Mouse (Mus musculus) lung, postnatal 36 days (tissue): ENCODE results near the gene Srf.
"Not testable (repeated sequence)": the region's sequence is repeated elsewhere in the genome, so short reads cannot be mapped to it uniquely, and the experiment has no call there.

Source experiments
- DNase-seq: peaks from one replicate; pipeline ENCODE4 v3.0.0; 2022; ENCODE audit warnings: mixed read lengths

Srf gene

DNA sequence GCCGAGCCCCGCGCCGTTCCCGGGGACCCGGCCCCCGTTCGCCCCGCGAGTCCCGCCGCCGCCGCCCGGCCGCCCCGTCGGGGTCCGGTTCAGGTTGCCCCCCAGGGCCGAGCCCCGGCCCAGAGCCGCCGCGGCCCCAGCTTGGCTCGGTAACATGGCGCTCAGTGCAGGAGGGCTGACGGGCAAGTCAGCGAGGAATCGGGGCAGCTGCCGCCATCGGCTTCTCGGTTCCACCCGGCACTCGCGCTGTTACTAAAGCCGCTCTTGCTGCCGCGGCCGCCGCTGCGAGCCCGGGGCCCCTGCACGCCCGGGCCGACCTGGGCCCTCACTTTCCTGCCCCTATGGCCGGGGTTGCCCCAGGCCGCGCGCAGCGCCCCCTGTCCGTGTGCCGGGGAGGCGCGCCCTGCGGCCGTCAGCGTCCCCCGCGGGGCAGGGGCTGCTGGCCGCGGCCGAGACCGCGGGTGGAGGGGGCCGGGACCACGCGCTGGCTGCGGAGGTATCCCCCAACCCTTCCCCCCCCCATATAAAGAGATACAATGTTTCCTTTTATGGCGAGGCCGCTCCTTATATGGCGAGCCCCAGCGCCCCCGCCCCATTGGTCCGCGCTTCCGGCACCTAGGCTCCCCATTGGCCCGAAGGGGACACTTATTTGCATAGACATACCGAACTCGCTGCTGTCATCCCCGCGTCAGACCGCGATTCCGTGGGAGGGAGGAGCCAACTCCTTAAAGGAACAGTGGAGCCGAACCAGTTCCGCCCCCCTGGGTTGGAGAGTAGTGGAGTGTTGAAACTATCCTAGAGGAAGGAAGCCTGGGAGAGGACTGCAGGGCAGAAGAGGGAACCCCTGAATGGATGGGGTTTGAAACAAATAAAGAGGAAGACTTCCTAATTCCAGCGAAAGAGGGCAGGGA lies at the start of gene Srf:
Gene Srf (minus strand): TSS at position 503 of the 911 bp plus-strand sequence.
- peak; percentile 99 for DNase-seq

DNA sequence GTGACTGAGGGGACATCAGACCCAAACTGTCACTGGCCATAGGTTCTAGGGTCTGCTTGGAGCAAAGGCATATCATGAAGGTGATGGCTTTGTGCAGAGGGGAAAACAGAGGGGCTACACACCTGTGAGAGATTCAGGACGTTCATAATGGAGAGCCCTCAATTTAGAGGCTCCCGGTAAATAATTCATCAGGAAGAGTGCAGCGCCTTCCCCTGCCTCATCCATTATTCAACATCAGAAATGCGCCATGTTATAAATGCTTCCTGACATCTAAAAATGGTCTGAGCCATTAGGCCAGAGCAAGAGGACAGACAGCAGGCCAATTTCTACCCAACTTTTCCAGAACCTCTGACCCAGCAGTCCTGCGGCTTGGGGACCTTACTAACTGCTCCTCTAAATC lies 49.2 kb upstream of the Srf start:
- DNase-seq = no peak

DNA sequence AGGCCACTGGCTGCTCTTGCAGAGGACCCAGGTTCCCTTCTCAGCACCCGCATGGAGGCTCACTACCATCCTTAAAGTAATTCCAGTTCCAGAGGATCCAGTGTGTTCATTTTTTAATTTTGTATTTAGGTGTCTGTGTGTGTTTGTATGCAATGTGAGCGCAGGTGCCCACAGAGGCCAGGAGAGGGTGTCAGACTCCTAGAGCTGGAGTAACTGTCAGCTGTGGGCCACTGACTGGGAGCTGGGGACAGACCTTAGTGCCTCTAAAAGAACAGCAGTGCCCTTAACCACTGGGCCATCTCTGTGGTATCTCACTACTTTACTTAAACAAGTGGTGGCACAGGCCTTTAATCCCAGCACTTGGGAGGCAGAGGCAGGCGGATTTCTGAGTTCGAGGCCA lies 47.3 kb upstream of the Srf start:
- DNase-seq = no peak

DNA sequence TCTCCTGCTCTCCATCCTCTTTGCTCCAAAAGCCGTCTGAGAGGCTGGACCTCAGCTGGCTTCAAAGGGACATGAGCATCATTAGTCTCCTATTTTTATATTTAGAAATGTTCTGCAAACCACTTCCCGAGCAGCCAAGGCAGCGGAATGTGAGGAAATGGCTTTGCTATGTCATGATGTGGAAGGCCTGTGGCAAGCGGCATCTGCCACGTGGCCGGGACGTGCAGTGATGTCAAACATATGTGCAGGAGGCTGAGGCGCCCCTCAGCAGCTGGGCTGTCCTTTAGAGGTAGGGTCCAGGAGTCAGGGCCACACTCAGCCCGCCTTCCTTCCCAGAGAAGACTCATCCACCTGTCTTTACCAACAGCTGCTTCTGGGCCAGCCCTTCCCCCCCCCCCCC lies 46.2 kb upstream of the Srf start:
- DNase-seq = peak; percentile 54

DNA sequence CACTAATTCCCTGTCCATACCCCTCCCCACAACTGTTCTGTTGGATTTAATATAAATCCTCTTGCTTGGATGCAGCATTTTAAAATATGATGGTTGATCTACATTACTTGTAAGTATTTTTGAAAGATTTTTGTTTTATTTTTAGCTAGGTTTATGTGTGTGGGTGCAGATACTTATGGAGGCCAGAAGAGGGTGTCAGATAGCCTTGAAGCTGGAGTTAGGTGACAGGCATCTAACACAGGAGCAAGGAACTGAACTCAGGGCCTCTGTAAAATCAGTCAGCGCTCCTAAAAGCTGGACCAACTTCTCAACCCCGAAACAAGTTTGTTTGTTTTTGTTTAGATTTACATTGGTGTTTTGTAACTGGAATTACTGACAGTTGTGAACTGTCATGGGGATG lies 44.6 kb upstream of the Srf start:
- DNase-seq = no peak

DNA sequence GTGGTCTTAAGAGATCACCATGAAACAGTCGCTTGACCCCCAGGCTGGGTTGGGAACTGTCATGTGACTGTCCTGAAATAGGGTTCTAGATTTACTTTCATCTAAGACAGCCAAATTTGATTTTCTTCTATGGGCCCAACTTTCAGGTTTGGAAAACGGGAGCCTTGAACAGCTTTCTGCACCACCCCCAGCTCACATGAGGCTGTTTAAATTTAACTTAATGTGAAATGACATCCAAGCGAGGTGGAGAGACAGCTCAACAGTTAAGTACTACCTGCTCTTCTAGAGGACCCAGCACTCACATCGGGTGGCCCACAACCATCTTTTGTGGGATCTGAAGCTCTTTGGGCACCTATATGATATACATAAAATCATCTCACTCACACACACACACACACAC lies 43.0 kb upstream of the Srf start:
- no peak for DNase-seq

DNA sequence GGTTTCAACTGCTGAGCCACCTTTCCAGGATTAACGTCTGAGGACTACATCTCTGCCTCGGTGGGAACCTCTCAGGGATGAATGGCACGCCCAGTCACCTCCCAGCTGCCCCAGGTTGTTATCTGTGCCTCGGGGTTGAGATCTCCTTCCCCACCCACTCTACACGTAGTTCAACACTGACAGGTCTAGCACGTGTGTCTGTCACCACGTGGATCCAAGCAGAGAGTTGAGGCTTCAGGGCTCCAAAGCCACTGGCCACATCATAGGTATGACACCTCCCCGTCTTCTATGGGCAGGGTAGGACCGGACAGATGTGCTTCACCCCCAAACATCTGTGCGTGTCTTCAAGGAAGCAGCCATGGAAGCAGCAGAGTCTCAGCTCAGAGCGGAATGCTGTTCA lies 42.0 kb upstream of the Srf start:
- DNase-seq = no peak

DNA sequence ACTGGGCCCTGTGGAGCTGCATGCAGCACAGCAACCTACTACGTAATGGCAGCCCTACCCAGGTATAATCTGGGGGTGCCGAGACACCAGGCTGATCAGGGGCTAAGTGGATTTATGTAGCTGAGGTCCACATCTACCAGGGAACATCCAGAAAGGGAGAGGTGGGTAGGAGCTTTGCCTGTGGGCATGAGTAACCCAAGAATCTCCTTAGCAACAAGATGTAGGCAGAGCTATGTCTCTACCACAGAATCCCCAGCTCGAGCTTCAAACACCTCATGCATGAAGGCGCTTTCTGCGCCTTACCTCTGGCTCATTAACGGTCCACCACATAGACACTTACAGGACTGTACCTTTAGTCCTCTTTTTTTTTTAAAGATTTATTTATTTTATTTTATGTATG lies 39.4 kb upstream of the Srf start:
- DNase-seq = no peak

DNA sequence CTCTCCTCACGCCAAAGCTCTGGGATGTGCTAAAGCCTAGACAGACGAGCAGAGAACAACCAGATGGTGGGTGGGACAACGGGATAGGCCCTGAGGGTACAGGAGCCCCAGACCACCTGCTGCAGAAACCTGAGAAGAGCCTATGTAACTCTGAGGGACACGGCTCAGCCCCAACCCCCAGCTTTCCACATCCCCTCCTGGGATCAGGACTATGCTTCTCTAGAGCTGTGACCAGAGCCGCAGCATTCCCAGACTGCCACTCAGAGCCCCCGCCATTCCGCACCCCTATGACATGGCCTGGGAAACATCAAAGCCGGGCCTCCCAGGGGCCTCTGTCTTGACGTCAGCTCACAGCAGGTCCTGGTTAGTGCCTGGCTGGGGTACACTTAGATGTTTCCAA lies 38.6 kb upstream of the Srf start:
- no peak for DNase-seq

DNA sequence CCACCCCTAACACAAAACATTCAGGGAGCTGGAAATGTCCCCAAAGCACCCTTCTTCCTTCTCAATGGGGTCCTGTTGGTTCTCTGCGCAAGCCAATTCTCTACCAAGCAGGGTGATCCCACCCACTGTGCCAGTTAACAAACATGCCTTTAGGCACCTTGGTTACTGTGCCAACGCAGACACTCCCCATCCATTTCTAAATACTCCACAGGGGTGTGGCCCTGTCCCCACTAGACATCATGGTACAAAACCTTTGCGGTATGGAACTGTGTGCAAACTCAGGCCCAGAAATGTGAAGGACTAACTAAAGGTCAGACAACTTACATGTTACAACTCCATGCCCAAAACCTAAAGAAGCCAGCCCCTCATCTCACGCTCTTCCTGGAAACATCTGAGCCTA lies 37.1 kb upstream of the Srf start:
- DNase-seq = peak; percentile 62

DNA sequence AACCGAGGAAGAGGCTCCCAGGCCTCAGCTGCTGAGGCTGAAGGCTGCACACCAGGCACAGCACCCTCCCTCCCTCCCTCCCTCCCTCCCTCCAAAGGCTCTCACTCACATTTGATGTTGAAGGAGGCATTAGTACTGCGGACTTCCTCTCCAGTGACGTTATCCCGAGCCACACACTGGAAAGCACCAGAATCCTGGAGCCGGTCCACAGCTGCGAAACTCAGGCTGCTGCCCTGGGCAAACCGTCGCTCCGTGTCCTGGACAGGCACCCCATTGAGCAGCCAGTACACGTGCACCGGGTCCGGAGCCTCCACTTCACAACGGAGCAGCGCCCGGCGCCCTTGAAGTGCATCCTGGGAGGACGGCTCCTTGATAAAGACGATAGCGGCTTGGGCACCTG lies 35.4 kb upstream of the Srf start:
- DNase-seq = peak; percentile 47

DNA sequence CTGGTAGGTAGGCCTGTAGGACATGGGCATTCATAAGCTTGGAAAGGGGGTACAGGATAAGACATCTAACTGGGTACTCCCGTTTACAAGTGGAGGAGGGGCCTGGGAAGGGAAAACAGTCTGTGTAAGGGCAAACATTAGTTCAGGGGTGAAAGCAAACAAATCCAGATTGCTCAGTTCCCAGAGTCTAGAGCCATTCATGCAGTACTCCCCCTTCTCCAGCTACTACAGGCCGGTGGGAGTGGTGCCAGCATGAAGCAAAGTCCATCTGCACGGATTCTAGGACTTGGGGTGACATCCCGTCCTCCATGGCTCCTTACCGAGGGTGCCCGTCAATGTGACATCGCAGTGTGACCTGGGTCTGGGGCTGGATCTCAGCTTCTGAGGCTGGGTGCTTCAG lies 34.5 kb upstream of the Srf start:
- DNase-seq = no peak

DNA sequence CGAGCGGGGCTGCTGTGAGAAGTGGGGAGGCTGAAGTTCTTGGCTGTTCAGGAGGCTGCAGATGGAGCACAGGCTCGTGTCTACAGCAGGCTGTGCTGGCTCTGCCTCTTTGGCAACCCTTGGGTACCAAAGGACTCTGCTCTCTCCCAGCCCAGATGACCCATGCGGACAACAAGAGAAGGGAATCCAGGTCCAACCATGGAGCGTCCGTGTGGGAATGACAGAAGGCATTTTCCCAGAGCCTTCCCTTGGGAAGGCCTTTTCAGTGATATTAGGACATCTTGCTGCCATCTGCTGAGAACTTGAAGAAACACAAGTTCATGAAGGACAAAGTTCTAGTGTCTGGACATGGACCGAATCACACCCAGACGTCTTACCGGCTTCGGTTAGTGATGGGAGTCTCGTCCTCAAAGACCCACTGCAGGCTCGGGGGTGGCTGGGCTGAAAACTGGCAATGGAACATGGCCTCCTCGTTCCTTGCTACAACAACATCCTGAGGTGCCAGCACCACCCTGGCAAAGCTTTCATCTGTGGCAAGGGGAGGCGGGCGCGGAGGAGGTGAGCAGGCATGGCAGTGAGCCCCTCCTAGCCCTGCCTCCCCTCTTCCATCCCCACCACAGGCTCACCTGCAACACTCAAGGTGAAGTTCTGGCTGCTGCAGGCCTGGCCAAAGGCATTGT lies 33.8 kb upstream of the Srf start:
- DNase-seq = no peak

DNA sequence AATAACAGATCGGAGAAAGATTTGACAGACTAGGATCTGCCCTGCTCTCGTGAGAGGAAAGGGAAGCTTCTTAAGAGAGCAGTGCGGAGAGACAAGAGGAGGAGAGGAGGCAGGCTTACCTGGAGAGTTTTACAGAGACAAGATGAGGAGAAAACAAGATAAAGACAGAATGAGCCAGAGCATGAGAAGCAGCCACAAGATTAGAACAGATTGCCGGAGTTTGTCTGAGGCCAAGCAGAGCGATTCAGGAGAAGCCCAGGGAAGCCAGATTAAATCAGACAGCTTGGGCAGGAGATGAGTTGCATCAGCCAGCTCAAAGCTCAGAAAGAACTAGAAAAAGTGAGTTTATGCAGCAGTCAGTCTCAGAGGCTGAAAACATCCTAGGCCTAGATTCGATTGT lies 32.9 kb upstream of the Srf start:
- no peak for DNase-seq

DNA sequence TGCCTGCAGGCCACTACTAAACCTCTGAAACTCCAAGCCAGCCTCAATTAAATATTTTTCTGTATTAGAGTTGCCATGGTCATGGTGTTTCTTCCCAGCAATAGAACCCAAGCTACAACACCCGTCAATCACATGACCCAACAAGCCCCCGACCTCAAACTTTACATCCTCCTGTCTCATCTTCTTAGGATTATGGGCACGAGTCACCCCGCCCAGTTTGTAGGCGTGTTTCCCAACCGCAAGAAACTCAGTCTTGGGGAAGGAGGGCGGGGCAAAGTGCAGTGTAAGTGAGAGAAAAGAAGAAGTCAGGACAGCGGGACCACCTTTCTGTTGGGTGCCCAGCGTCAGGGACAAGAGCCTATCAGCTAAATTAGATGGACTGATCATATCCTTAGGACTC lies 32.2 kb upstream of the Srf start:
- DNase-seq = no peak

DNA sequence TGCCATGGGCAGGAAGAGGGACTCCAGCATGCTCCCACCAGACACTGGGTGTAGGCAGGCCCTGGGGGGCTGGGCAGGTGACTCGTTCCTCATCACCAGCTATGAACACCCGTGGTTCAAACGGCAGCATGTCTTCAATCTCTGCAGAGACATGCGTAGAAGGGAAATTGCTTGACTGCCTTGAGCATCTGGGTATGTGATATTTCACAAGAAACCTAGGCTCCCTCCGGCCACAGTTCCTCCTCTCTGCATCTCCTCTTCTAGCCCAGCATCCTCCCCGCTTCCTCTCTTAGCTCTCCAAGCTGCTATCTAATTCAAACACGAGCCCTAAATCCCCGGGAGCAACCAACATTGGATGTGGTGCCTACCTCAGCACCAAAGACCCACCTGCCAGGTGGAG lies 30.4 kb upstream of the Srf start:
- DNase-seq = no peak

DNA sequence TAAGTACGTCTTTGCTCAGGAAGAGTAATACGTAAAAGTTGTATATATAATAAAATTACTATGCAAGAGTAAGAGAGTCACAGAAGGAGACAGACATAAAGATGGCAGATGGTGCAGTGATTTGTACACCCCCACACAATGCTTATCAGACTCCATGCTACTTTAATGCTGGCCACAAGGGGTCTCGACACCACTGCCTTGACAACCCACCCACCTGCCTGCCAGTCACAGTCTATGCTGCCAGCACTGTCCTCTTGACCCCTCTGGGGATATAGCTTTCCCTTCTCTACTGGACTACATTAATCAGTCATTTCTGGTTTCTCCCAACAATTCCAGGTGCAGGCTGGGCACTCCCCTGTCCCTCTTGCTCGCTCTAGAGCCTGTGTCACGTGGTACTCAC lies 22.7 kb upstream of the Srf start:
- DNase-seq = no peak

DNA sequence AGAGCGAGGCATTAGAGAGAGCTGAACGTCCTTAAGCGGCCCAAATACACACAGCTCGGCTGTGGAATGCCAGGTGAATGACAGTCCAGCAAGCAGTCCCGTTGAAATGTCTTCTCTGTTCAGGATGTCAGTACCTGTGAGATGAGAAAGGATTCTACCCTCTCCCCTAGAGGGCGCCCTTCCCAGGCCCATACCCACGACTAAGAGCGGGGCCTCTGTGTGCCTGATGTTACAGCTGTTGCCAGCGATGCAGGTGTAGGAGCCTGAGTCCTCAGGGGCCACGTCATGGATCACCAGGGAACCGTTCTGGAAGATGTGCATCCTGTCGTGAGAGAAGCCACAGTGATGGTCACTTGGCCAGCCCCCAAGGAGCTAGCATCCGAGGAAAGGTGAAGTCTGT lies 20.1 kb upstream of the Srf start:
- DNase-seq = peak; percentile 57

DNA sequence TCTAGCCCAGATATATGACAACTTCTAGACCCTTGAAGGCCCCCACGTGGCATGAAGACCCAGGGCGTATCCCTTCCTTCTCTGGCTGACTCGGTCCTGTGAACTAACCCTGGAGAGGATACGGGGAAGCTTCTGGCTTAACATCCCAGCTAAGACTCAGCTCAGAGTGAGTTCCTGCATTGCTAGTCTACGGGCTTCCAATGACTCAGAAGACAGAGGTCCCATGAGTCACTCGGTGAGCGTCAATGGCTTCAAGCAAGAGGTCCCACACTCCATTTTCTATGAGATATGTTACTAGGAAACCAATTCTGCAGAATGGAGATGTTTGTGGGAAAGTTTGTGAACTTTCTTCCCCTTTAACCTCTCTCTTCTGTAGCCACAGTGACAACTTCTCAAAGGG lies 18.6 kb upstream of the Srf start:
- no peak for DNase-seq

DNA sequence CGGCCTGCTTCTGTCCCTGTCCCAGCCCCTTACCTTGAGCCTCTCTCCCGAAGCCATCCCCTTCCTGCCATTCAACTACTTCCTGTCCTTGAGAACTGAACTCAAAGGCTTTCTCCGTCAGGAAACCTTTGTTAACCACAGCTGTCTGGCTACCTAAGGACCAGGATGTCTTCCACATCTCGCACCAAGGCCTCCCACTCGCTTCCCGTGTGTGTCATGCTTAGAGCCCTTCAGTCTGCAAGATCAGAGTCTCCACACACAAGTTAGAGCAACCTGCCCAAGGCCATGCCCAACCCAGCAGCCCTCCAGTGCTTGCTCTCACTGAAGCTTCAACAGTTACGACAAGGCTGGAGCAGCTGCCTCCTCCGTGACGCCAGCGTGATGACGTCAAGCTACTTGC lies 15.0 kb upstream of the Srf start:
- no peak for DNase-seq

DNA sequence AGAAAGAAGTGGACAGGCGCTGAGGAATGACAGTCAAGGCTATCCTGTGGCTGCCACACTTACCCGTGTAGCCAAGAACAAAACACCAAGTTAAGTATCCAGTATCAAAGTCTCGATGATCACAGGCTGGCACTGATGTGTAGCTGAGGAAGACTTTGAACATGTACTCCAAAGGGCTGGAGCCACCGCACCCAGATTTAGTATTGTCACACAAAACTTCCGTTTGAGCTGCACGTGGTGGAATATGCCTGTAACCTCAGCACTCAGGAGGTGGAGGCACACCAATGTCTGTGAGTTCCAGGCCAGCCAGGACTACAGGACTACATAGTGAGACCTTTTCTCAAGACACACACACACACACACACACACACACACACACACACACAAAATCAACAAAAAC lies 3.2 kb upstream of the Srf start:
- DNase-seq = no peak

DNA sequence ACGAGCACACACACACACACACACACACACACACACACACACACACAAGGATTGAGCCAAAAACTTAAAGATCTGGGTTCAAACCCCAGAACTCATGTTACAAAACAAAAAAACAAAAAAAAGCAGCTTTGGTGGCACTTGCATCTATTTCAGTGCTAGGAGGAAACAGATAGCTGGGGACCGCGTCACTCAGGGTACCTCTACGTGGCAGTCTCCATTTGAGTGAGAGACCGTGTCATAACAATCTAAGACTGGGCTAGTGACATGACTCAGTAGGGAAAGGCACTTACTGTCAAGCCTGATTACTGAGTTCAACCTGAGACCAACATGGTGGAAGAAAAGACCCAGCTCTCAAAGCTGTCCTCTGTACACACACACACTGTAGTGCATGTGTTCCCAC lies 2.2 kb upstream of the Srf start:
- DNase-seq = no peak

DNA sequence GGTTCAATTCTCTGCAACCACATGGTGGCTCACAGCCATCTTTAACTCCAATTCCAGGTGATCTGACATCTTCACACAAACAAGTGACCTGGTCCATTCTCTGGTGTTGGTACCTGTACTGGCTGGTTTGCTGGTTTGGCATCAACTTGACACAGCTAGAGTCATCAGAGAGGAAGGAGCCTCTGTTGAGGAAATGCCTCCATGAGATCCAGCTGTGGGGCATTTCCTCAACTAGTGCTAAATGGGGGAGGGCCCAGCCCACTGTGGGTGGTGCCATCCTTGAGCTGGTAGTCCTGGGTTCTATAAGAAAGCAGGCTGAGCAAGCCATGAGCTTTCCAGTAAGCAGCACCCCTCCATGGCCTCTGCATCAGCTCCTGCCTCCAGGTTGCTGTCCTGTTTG lies 1.3 kb upstream of the Srf start:
- not testable (repeated sequence) for DNase-seq

DNA sequence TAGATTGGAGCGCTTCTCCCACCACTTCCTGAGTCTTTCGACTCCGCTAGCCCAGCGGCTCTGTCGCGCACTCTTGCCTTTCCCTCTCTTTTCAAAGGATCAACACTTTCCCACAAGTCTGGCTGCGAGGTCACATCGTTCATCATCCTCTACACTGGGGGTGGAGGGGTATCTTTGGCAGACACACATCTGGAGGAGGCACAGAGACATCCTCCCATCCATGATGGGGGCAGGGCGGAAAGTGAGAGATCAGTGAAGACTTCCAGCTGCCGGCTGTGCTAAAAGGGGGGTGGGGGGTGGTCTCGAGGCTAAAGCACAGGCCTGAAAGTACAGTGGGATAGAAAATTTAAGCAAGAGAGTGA lies 590 bp upstream of the Srf start:
- DNase-seq = peak; percentile 39
